Mouse (Mus musculus): ENCODE measurements around the gene Nup188.
A peak's percentile ranks its signal among the peaks of the same experiment; 100 is the strongest.

Gene Nup188

DNA sequence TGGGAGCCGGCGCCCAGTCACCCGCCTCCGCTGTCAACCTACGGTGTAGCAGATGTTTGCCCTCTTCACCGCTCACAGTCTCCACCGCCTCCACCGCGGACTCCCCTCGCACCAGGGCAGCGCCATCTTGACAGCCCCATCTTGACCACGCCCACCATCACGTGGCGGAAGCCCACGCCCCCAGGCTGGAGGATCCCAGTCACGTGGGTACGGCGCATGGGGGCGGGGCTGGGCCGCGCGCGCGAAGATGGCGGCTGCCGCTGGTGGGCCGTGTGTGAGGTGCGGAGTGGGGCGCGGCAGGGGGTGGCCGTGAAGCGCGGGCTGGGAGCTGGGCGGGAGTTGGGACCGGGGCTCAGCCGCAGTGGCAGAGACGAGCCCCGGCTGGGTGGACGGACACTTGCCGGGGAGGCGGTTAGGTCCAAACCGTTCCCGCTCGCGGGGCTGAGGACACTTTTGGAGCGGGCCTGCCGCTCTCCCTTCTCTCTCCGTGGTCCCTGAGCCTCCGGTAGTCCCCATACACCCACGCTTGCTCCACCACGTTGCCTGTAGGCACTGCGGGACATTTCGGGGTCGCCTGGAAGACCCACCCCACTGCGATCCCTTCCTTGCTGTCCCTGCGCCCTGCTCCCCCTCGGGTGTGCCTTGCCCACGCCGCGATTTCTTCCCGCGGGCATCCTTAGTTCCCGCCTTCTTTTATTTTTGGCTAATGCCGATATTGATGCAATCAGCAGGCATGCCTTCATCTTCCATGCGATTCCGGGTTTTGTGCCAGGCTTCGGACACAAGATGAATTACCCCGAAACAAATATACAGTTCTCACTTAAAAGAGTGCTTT lies at the start of gene Nup188, which contains the start of gene Dolk:
Nup188 (plus strand) TSS at position 206 of the 835 bp plus-strand sequence.
Dolk (minus strand) TSS at position 143 of the 835 bp plus-strand sequence.
- DNase-seq (ENCODE audit: low spot score in 2 of 2), result peak; percentile 92 to 96

DNA sequence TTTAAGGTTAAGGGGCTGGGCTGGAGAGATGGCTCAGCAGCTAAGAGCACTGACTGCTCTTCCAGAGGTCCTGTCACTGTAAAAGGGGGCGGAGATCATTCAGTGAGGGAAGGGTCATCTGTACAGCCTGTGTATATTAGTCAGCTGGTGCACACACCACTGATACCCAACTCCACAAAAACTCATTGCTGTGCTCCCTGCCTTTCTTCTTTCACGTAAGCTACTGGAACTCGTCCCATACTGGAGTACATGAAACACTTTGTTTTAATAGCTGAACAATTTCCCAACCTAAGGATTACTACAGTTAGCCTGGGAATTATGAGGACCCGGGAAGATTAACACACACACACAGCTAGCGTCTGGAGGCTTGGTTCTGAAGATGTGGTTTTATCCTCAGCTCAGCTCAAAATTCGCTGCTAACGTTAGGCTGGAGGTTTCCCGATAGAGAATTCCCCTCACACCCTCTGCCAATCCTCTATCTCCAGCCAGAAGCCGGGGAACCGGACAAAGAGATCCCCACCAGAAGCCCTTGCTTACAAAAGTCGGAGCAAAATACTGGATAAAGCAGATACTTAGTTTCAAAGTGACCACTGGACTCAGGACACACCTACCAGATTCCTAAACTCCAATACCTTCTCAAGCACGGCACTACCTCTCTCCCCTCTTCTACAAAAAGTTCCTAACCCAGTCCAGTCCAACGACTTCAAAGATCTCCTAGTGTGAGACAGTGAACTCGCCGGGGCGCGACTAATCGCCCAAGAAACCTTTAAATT lies 49.6 kb upstream of the Nup188 start:
- no peak for DNase-seq (ENCODE audit: low spot score in 2 of 2)

DNA sequence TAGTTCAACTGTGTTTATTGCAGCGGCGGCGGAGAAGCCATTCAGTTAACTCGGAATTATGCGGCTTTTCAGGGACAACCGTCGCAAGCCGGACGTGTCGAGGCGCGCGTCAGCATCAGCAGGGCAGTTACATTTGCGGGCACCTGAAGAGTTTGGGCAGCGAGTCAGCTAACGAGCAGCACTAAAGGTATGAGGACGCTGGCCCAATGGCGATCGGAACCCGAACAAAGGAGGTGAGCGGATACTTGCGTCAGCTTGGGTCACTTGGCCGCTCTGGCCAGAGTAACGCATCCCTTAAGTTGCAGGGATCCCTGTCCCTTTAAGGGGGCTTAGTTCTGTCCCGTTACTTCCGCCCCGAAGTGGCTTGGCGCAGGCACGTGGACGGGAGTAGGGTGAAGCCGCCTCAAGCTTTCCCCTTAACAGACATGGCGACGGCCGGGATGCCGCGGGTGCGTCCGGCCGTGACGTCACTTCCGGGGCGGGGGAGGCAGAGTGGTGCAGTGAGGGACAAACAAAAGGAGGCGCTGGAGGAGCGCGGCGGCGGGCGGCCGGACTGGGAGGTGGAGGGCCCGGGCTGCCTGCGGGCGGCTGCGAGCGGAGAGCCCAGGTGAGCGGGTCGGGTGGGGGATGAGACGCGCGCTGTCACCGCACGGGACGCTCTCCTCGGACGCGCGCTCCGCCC lies 48.9 kb upstream of the Nup188 start, which contains the start of gene Lrrc8a:
Lrrc8a (plus strand) TSS at position 517 of the 682 bp plus-strand sequence.
- DNase-seq (ENCODE audit: low spot score in 2 of 2), result peak; percentile 99 to 100

GRCm38 (mm10) chr2:30237881-30238280 lies 48.3 kb upstream of the Nup188 start:
- DNase-seq (ENCODE audit: low spot score in 2 of 2), result peak; percentile 62 to 73

DNA sequence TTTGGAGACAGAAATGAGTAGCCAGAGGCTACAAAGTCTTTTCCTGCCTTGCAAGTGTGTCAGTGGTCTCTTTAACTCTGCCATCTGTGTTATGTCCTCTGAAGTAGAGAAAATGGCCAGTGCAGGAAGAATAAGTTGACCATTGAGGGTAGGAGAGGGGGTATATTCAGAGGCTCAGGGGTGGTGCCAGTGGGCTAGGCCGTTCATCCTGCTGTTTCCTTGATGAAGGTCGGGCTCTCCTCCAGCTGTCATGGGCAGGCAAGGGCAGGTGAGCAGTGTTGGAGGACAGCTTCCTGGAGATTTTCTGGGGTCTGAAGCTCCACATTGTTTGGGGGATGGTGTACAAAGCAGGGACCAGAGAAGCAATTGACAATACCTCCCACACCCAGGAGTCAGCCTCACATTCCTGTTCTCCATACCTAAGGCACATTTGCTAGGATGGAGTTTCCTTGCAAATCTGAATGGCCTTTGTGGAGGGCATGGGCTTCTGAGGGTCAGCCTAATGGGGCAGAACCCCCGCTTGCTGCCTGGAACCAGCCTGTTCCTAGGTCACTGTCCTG lies 47.2 kb upstream of the Nup188 start:
- DNase-seq (ENCODE audit: low spot score in 2 of 2), result no peak

DNA sequence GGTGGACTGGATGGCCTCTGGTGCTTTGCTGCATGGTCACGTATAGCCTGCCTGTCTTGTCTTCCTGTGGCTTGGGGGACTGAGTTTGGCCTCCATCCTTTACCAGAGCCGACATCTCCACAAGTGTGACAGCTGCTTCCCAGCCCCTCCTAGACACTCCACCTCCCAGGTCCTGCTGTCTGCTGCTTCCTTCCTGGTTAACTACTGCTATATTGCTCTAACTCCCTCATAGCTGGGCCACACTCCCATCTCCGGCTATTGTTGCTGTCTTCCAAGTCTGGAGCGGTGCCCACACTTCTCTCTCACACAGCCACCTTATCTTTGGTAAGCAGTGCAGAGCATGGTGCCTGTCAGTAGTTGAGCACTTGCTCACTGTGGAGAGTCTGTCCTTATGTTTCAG lies 46.4 kb upstream of the Nup188 start:
- DNase-seq (ENCODE audit: low spot score in 2 of 2), result no peak

GRCm38 (mm10) chr2:30240267-30240666 lies 45.9 kb upstream of the Nup188 start, which contains the start of gene Gm28035:
Gene Gm28035, plus strand, starts transcription at chr2:30240567.
- no peak for DNase-seq (ENCODE audit: low spot score in 2 of 2)

DNA sequence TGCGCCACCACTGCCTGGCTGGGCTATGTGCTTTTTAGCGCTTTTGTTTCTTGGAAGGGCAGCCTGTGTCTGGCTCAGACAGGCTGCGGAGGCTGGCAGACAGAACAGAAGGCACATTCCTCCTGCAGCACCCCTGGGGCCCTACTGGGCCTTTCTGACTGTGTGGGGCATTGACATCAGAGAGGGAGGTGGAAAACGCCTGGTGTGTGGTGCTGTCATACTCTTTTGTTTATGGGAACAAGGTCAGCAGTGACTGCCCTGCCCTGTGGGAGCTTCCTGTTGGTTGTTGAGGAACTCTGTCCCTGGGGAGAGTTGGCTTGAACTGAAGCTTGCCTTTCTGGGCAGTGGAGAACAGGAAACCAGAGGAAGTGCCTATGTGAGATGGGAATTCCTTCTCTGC lies 43.7 kb upstream of the Nup188 start:
- DNase-seq (ENCODE audit: low spot score in 2 of 2), result no peak

DNA sequence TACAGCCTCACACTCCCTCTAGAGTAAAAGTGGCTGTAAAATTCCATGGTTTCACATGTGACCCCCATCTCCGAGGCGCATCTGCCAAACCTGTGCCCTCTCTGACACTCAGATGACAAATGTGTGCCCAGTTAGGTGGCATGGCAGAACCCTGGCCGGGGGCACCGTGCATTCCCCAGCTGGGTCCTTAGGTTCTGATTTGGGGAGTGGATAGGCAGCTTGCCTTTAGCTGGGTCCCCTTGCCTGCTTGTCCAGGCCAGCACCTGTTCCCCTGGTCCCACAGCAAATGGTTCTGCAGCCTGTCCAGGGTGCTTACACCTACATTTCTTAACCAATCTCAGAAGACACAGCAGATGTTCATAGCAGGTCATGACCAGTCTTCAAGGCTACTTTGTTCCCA lies 42.8 kb upstream of the Nup188 start:
- no peak for DNase-seq (ENCODE audit: low spot score in 2 of 2)

DNA sequence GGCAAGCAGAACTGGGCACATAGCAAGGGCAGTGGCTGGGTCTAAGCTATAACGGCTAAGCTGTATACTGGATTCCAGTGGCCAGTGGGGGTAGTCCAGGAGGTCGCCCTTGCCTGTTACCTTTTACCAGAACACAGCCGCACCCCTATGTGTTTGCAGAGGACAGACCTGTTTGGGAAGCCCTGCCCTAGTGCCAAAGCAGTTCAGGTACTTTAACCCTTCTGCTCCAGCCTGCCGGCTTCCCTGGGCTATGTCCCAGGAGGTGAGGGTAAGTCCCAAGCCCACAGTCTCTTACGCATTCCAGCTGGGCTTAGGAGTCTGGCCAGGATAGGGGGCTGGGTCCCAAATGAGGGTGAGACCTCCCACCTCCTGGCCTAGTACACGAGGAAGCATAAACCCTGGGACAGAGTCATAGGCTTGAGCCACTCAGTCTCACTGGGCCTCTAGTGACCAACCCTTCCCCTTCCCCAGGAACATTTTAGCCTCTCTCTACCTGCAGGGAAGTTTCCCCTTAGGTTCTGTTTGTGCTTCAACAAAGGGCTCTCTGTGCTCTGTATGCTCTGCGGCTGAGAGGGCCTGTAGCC lies 41.5 kb upstream of the Nup188 start:
- no peak for DNase-seq (ENCODE audit: low spot score in 2 of 2)

- DNase-seq (ENCODE audit: low spot score in 2 of 2), result no peak
Observed at GRCm38 (mm10) chr2:30247036-30247435, 39.2 kb upstream of the Nup188 start.

GRCm38 (mm10) chr2:30247681-30248080 lies 38.5 kb upstream of the Nup188 start:
- DNase-seq (ENCODE audit: low spot score in 2 of 2), result no peak

DNA sequence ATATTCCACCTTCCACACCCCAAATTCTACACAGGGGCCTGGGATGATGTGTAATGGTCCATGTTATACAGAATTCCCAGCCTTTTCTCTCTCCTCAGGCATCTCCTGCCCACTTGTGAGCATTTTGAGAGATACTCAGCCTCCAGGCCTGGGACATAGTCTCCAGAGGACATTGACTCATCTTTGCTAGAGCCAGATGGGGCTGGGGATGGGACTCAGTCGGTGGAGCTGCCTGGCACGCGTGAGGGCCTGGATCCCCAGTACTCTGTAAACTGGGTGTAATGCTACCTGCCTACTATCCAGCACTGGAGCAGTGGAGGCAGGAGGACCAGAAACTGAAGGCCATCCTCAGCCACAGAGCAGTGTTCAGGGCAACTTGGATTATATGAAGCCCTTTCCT lies 37.0 kb upstream of the Nup188 start:
- no peak for DNase-seq (ENCODE audit: low spot score in 2 of 2)

GRCm38 (mm10) chr2:30250166-30251128 lies 35.8 kb upstream of the Nup188 start:
- DNase-seq (ENCODE audit: low spot score in 2 of 2), result no peak

DNA sequence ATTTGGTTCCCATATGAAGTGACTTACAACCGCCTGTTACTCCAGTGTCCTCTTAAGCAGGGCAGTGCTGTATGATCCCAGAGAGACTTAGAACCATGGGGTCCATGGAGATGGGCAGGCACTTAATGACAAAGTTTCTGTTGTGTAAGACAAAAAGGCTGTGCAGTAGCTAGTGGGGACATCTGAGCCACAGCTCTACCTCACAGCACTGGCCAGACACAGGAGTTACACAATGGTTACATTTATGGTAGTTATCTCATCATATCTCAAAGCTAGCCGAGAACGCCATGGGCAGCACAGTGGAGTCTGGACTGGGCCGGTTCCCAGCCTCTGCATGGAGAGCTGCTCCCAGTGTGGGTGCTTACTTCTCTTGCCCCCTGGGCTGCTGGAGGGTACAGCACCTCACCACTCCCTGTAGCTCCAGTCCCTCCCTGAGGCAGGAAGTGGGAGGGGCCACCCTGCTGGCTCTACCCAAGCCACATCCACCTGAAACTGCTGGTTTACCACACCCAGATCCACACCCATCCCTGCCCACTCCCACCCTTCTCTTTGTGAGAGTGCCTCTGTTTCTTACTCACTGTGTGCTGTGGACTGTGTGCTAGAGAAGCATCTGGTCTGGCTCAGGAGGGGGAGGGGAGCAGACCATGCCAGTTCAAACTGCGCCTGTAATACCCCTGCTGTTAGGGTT lies 34.6 kb upstream of the Nup188 start:
- no peak for DNase-seq (ENCODE audit: low spot score in 2 of 2)

DNA sequence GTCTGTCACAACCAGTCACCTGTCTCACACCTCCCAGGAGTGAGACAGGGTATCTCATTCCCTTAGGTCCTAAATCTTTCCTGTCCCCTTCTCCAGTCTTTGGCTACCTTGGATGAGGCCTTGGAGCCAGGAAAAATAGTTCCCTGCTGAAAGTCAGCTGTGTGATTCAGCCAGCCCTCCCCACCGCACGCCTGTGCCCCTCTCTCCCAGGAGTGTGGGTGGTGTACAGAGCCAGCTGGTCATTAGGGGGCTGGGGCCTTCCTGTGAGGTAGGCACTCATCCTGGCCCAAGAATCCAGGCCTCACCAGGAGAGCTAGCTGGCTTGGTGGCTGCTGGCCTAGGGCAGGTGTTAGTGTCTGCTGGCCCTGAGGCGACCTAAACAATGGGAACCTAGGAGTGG lies 33.7 kb upstream of the Nup188 start:
- no peak for DNase-seq (ENCODE audit: low spot score in 2 of 2)

GRCm38 (mm10) chr2:30253809-30254208 lies 32.4 kb upstream of the Nup188 start:
- DNase-seq (ENCODE audit: low spot score in 2 of 2), result no peak

- no peak for DNase-seq (ENCODE audit: low spot score in 2 of 2)
Observed at GRCm38 (mm10) chr2:30255631-30256395, 30.4 kb upstream of the Nup188 start.
